Mouse (Mus musculus): ENCODE measurements around the gene Tex22. TPM values are rescaled to one million over a fixed set of nuclear protein-coding genes. Genes with fewer than 3 reads are reported as not detected.

The Tex22 gene
- polyA plus RNA-seq, 1 experiment from 2014 or later: not detected

DNA sequence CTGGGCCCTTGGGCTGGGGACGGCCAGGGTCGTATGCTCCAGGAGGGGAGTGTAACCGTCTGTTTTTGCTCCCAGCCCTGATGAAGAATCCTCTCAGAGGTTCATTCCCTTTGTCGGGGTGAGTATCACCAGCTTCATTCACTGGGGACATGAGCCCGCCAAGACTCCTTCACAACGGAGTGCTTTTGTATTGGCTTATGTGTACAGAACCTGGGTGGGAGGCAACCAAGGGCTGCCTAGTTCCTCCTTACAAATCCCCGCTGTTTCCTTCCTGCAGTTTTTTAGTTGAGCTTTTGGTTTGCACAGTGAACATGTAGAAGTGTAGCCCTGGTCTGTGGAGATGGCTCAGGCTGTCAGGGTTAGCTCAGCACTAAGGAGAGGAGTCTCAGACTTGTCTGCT, 6.3 kb upstream of the Tex22 start:
- Histone ChIP-seq H3K36me3 (ENCODE audit: control insufficient read depth, insufficient read depth, low read length) (peaks cover 67% of the 10 kb centered on the region), H3K9ac (ENCODE audit: low read depth, low read length) (no peak overlapping the region), H3K4me2 (ENCODE audit: low read depth, low read length) (no peak overlapping the region), H3K9me3 (ENCODE audit: control insufficient read depth, low read length) (no peaks in the 10 kb centered on the region), H3K4me3 (ENCODE audit: low read depth, low read length) (no peak overlapping the region), H3K27me3 (replicated peaks; ENCODE audit: control insufficient read depth, insufficient read depth, low read length) (no peaks in the 10 kb centered on the region), H3K4me1 (ENCODE audit: control insufficient read depth, insufficient read depth, low read length) (no peaks in the 10 kb centered on the region), H3K27ac (replicated peaks; ENCODE audit: low read depth, low read length) (no peak overlapping the region)
- no peak for ATAC-seq (ENCODE audit: low read depth)
- WGBS: 95% methylated on average over 7 of the region's 7 CpGs
- no peak for DNase-seq (ENCODE audit: low spot score)

DNA sequence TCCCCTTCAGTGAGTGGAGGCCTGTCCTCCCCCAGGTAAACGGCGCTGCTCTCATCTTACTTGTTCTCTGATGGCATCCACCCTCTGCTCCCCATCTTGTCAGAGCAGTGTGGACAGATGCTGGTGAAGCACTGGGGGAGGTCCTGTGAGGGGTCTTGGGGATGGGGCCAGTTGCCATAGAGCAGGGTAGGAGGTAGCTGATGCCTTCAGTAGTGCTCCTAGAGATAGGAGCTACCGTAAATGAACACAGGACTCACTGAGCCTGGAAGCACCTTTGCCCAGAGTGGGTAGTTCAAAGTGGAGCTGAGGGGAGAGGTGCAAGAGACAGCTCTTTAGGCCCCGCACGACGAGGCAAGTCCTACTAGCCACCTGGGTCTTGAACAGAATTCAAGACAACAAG, 4.9 kb upstream of the Tex22 start:
- H3K36me3 ChIP-seq (ENCODE audit: control insufficient read depth, insufficient read depth, low read length): peaks cover 57% of the 10 kb centered on the region
- peaks cover 5% of the 10 kb centered on the region; the same call in 1 of the 2 replicates for H3K4me1 ChIP-seq (ENCODE audit: control insufficient read depth, insufficient read depth, low read length)
- H3K27me3 ChIP-seq (replicated peaks; ENCODE audit: control insufficient read depth, insufficient read depth, low read length): no peaks in the 10 kb centered on the region
- H3K27ac ChIP-seq (replicated peaks; ENCODE audit: low read depth, low read length): no peak overlapping the region
- H3K4me2 ChIP-seq (ENCODE audit: low read depth, low read length): no peak overlapping the region
- no peak overlapping the region for H3K9ac ChIP-seq (ENCODE audit: low read depth, low read length)
- DNase-seq (ENCODE audit: low spot score) (no peak), ATAC-seq (ENCODE audit: low read depth) (no peak)
- no peaks in the 10 kb centered on the region for H3K9me3 ChIP-seq (ENCODE audit: control insufficient read depth, low read length)
- no peak overlapping the region for H3K4me3 ChIP-seq (ENCODE audit: low read depth, low read length)
- 96% methylated on average over 6 of the region's 6 CpGs for WGBS

DNA sequence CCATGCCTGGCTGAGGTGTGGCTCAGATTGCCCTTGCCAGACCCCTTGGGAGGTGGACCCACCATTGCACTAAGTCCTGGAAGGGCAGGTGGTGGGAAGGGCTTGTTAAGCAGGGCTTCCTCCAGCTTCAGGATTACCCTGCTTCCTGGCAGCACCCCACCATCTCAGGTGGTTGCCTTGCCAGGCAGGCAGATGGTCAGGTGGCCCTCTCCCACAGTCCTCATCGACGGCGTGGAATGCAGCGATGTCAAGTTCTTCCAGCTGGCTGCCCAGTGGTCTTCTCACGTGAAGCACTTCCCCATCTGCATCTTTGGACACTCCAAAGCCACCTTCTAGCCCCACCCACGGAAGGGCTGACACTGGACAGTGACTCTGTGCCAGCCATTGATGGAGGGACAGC, 3.0 kb upstream of the Tex22 start:
- Histone ChIP-seq H3K4me3 (ENCODE audit: low read depth, low read length) (no peak overlapping the region), H3K9me3 (ENCODE audit: control insufficient read depth, low read length) (no peaks in the 10 kb centered on the region), H3K4me1 (ENCODE audit: control insufficient read depth, insufficient read depth, low read length) (peaks cover 15% of the 10 kb centered on the region), H3K36me3 (ENCODE audit: control insufficient read depth, insufficient read depth, low read length) (peaks cover 48% of the 10 kb centered on the region), H3K9ac (ENCODE audit: low read depth, low read length) (no peak overlapping the region), H3K4me2 (ENCODE audit: low read depth, low read length) (no peak overlapping the region), H3K27ac (replicated peaks; ENCODE audit: low read depth, low read length) (no peak overlapping the region), H3K27me3 (replicated peaks; ENCODE audit: control insufficient read depth, insufficient read depth, low read length) (no peaks in the 10 kb centered on the region)
- ATAC-seq (ENCODE audit: low read depth) (no peak), DNase-seq (ENCODE audit: low spot score) (no peak)
- WGBS: 92% methylated on average over 6 of the region's 6 CpGs

DNA sequence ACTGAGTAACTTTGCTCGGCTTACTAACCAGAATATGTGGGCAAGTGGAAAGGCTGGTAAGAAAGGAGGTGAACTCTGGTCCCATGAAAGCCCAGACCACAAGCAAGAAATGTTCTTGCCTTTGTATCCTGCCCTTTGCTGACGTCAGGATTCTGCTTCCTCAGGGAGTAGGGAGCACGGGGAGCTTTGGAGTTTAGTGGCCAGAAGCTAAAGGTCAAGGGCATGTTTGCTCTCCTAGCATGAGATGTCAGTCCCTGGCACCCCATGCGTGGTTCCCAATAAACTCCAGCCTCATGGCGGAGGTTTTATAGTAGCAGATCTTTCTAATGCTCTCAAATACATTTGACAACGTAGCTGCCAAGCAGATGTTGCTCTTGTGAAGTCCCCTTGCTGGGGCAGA, 2.5 kb upstream of the Tex22 start:
- WGBS: 84% methylated on average over 6 of the region's 6 CpGs
- Histone ChIP-seq H3K9ac (ENCODE audit: low read depth, low read length) (no peak overlapping the region), H3K9me3 (ENCODE audit: control insufficient read depth, low read length) (no peaks in the 10 kb centered on the region), H3K4me1 (ENCODE audit: control insufficient read depth, insufficient read depth, low read length) (peaks cover 15% of the 10 kb centered on the region), H3K27me3 (replicated peaks; ENCODE audit: control insufficient read depth, insufficient read depth, low read length) (no peaks in the 10 kb centered on the region), H3K4me3 (ENCODE audit: low read depth, low read length) (no peak overlapping the region), H3K4me2 (ENCODE audit: low read depth, low read length) (no peak overlapping the region), H3K36me3 (ENCODE audit: control insufficient read depth, insufficient read depth, low read length) (peaks cover 48% of the 10 kb centered on the region), H3K27ac (replicated peaks; ENCODE audit: low read depth, low read length) (no peak overlapping the region)
- DNase-seq (ENCODE audit: low spot score) (no peak), ATAC-seq (ENCODE audit: low read depth) (no peak)

DNA sequence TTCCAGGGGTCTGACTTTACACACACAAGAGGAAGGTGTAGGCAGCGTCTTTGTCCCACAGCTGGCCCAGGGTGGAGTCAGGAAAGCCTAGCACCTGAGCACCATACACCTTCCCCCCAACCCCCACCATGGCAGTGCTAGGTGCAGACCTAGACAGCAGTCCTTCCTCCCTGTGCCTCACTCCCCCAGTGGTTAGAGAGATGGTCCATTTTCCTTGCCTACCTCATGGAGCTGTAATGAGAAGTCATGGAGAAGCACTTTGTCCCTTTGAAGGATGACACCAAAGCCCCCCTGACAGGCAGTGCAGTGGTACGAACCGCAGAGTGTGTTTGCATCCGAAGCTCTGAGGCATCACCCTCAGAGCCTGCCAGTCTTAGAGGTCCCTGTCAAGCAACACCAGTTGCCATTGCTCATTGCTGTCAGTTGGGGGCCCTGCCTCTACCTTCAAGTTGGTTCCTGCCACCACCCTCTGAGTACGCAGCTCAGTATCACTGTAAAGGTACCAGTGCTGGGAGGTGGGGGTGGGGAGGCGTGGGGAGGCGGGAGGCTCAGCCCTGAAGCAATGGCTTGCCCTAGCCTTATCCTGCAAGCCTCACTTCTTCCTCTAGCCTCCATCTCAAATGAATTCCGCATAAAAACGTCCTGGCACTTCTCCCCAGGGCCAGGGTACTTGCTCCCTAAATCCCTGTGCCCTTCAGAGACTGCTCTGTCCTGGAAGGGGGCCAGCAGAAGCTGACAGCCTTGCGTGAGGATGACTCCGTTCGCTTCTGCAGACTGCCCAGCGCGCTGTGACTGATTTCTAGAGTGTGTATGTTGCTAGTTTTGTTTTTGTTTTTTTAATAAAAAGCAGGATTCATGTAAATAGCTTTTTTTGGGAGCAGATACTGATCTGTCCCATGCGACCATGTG, 628 bp upstream of the Tex22 start:
- Histone ChIP-seq H3K4me2 (ENCODE audit: low read depth, low read length) (peak overlapping the region; percentile 98), H3K27ac (replicated peaks; ENCODE audit: low read depth, low read length) (peak overlapping the region; percentile 87), H3K9me3 (ENCODE audit: control insufficient read depth, low read length) (no peaks in the 10 kb centered on the region), H3K36me3 (ENCODE audit: control insufficient read depth, insufficient read depth, low read length) (peaks cover 35% of the 10 kb centered on the region), H3K4me1 (ENCODE audit: control insufficient read depth, insufficient read depth, low read length) (peaks cover 15% of the 10 kb centered on the region), H3K9ac (ENCODE audit: low read depth, low read length) (peak overlapping the region; percentile 70), H3K4me3 (ENCODE audit: low read depth, low read length) (peak overlapping the region; percentile 53), H3K27me3 (replicated peaks; ENCODE audit: control insufficient read depth, insufficient read depth, low read length) (no peaks in the 10 kb centered on the region)
- DNase-seq (ENCODE audit: low spot score) (peak; percentile 50), ATAC-seq (ENCODE audit: low read depth) (peak; percentile 34)
- WGBS: 10% methylated on average over 15 of the region's 15 CpGs

DNA sequence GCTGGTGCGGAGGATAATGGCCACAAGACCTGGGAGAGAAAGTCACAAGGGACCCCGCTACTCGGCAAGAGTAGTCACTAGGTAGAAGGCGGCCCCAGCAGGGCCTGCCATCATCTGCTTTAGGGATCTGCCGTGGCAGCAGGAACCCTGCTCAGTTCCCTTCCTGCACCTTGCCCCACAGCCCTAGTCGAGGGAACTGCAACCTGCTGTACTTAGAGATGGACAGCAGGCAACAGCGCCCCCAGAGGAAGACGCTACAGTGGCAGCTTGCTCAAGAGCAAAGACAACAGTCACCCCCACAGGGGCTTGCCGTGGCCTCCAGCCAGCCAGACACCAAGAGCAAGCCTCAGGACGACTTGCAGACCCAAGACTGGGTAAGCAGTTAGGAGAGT, 757 bp downstream of the Tex22 start:
- ATAC-seq (ENCODE audit: low read depth): peak; percentile 85
- Histone ChIP-seq H3K9ac (ENCODE audit: low read depth, low read length) (peak overlapping the region; percentile 70), H3K27me3 (replicated peaks; ENCODE audit: control insufficient read depth, insufficient read depth, low read length) (no peaks in the 10 kb centered on the region), H3K36me3 (ENCODE audit: control insufficient read depth, insufficient read depth, low read length) (peaks cover 21% of the 10 kb centered on the region), H3K4me3 (ENCODE audit: low read depth, low read length) (peak overlapping the region; percentile 53), H3K27ac (replicated peaks; ENCODE audit: low read depth, low read length) (peak overlapping the region; percentile 87; the same call in 1 of the 2 replicates), H3K4me1 (ENCODE audit: control insufficient read depth, insufficient read depth, low read length) (peaks cover 15% of the 10 kb centered on the region), H3K4me2 (ENCODE audit: low read depth, low read length) (peak overlapping the region; percentile 98), H3K9me3 (ENCODE audit: control insufficient read depth, low read length) (no peaks in the 10 kb centered on the region)
- DNase-seq (ENCODE audit: low spot score): peak; percentile 92
- WGBS: 4% methylated on average over 10 of the region's 10 CpGs

DNA sequence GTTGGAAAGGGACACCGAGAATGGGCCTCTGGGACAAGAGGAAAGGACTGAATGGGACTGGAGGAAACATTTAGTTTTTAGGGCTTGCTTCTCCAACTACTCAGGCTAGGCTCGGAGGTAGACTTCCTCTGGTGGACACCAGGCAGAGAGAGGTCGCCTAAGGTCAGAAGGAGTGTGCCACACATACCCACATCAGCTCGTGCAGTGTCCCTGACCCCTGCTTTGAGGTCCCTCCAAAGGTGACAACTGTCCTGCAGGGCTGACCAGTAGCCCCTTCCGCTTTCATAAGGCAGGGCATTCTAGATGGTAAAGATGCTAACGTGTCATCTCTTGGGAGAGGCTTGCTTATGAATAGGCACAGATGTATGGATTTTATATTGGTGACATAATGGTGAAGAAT, 1.2 kb downstream of the Tex22 start:
- Histone ChIP-seq H3K4me1 (ENCODE audit: control insufficient read depth, insufficient read depth, low read length) (peaks cover 15% of the 10 kb centered on the region), H3K36me3 (ENCODE audit: control insufficient read depth, insufficient read depth, low read length) (peaks cover 17% of the 10 kb centered on the region), H3K27me3 (replicated peaks; ENCODE audit: control insufficient read depth, insufficient read depth, low read length) (no peaks in the 10 kb centered on the region), H3K27ac (replicated peaks; ENCODE audit: low read depth, low read length) (no peak overlapping the region), H3K4me3 (ENCODE audit: low read depth, low read length) (no peak overlapping the region), H3K9ac (ENCODE audit: low read depth, low read length) (no peak overlapping the region), H3K9me3 (ENCODE audit: control insufficient read depth, low read length) (no peaks in the 10 kb centered on the region), H3K4me2 (ENCODE audit: low read depth, low read length) (peak overlapping the region; percentile 98)
- DNase-seq (ENCODE audit: low spot score) (no peak), ATAC-seq (ENCODE audit: low read depth) (no peak)
- 61% methylated on average over 6 of the region's 6 CpGs for WGBS

DNA sequence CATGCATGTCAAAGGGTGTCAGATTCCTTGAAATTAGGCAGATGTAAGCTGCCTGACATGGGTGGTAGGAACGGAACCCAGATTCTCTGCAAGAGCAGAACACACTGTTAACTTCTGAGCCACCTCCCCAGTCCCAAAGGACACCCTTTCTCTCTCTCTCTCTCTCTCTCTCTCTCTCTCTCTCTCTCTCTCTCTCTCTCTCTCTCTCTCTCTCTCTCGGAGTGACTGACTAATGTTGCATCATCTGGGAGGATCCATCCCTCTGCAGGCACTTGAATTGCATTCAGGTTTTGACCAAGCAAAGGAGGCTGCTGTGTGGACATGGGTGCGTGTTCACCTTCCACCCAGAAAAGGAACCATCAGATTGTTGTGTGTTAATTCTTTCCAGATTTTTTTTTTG, 13.0 kb downstream of the Tex22 start:
- Histone ChIP-seq H3K9ac (ENCODE audit: low read depth, low read length) (no peak overlapping the region), H3K36me3 (ENCODE audit: control insufficient read depth, insufficient read depth, low read length) (no peaks in the 10 kb centered on the region), H3K9me3 (ENCODE audit: control insufficient read depth, low read length) (no peaks in the 10 kb centered on the region), H3K4me1 (ENCODE audit: control insufficient read depth, insufficient read depth, low read length) (no peaks in the 10 kb centered on the region), H3K27me3 (replicated peaks; ENCODE audit: control insufficient read depth, insufficient read depth, low read length) (no peaks in the 10 kb centered on the region), H3K4me3 (ENCODE audit: low read depth, low read length) (no peak overlapping the region), H3K4me2 (ENCODE audit: low read depth, low read length) (no peak overlapping the region), H3K27ac (replicated peaks; ENCODE audit: low read depth, low read length) (no peak overlapping the region)
- DNase-seq (ENCODE audit: low spot score): no peak
- WGBS: 64% methylated on average over 3 of the region's 3 CpGs
- ATAC-seq (ENCODE audit: low read depth): no peak

DNA sequence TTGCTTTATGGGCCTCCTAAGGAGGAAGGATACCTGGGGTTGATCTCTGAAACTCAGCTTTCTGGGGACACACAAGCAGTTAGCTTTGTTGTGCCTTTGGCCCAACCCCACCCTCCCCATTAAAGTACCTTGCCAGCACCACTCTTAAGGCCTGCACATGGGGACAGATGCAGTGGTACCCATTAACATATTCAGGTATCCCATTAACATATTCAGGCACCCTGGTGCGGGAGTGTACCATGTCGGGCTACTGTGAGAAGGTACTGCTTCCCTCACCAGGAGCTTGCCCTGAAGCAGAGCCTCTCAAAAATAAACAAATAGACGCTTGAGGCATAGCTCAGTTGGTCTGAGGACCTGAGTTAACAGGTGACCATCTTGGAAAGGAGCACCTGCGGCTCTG, 13.7 kb downstream of the Tex22 start:
- DNase-seq (ENCODE audit: low spot score) (no peak), ATAC-seq (ENCODE audit: low read depth) (no peak)
- Histone ChIP-seq H3K4me3 (ENCODE audit: low read depth, low read length) (no peak overlapping the region), H3K27ac (replicated peaks; ENCODE audit: low read depth, low read length) (no peak overlapping the region), H3K9me3 (ENCODE audit: control insufficient read depth, low read length) (no peaks in the 10 kb centered on the region), H3K36me3 (ENCODE audit: control insufficient read depth, insufficient read depth, low read length) (no peaks in the 10 kb centered on the region), H3K4me1 (ENCODE audit: control insufficient read depth, insufficient read depth, low read length) (no peaks in the 10 kb centered on the region), H3K9ac (ENCODE audit: low read depth, low read length) (no peak overlapping the region), H3K27me3 (replicated peaks; ENCODE audit: control insufficient read depth, insufficient read depth, low read length) (no peaks in the 10 kb centered on the region), H3K4me2 (ENCODE audit: low read depth, low read length) (no peak overlapping the region)
- WGBS: 39% methylated on average over 4 of the region's 4 CpGs

Data from embryonic facial prominence, embryonic 14.5 days (tissue).